Mouse (Mus musculus): ENCODE measurements around the gene Irak2. TPM values are rescaled to one million over a fixed set of nuclear protein-coding genes. Genes with fewer than 3 reads are reported as not detected.

The Irak2 gene
- total RNA-seq (2015) = 22.5 and 25.3 TPM in 2 replicates
- total RNA-seq (2017) = 63.1 and 83.2 TPM in 2 replicates

GRCm38 (mm10) chr6:113638302-113639040 is at the start of gene Irak2:
Irak2 (plus strand) TSS chr6:113638467.
- peak; percentile 100 for ATAC-seq (ENCODE audit: poor library complexity, severe bottlenecking)

GRCm38 (mm10) chr6:113592637-113593036 is 45.6 kb upstream of the Irak2 start:
- no peak for ATAC-seq (ENCODE audit: poor library complexity, severe bottlenecking)

GRCm38 (mm10) chr6:113597945-113598344 is 40.3 kb upstream of the Irak2 start:
- ATAC-seq (ENCODE audit: poor library complexity, severe bottlenecking) = no peak

- ATAC-seq (ENCODE audit: poor library complexity, severe bottlenecking) = no peak
Observed at GRCm38 (mm10) chr6:113599833-113600232, 38.4 kb upstream of the Irak2 start.

- no peak for ATAC-seq (ENCODE audit: poor library complexity, severe bottlenecking)
Observed at GRCm38 (mm10) chr6:113600543-113601139, 37.6 kb upstream of the Irak2 start, which contains the start of gene Fancd2os. Fancd2os (minus strand) TSS chr6:113600715.

- no peak for ATAC-seq (ENCODE audit: poor library complexity, severe bottlenecking)
Observed at GRCm38 (mm10) chr6:113602821-113603220, 35.4 kb upstream of the Irak2 start.

- no peak for ATAC-seq (ENCODE audit: poor library complexity, severe bottlenecking)
Observed at GRCm38 (mm10) chr6:113603993-113604392, 34.3 kb upstream of the Irak2 start.

- ATAC-seq (ENCODE audit: poor library complexity, severe bottlenecking) = peak; percentile 87
Observed at GRCm38 (mm10) chr6:113604432-113605223, 33.6 kb upstream of the Irak2 start, which contains the start of gene Brk1. Brk1 (plus strand) TSS chr6:113604772.

GRCm38 (mm10) chr6:113605224-113605545 is 33.1 kb upstream of the Irak2 start:
- ATAC-seq (ENCODE audit: poor library complexity, severe bottlenecking) = peak; percentile 33

- ATAC-seq (ENCODE audit: poor library complexity, severe bottlenecking) = no peak
Observed at GRCm38 (mm10) chr6:113608871-113609270, 29.4 kb upstream of the Irak2 start.

- ATAC-seq (ENCODE audit: poor library complexity, severe bottlenecking) = no peak
Observed at GRCm38 (mm10) chr6:113609293-113609692, 29.0 kb upstream of the Irak2 start.

GRCm38 (mm10) chr6:113612258-113612969 is 25.9 kb upstream of the Irak2 start:
- no peak for ATAC-seq (ENCODE audit: poor library complexity, severe bottlenecking)

GRCm38 (mm10) chr6:113614152-113614551 is 24.1 kb upstream of the Irak2 start:
- ATAC-seq (ENCODE audit: poor library complexity, severe bottlenecking) = no peak

GRCm38 (mm10) chr6:113614997-113615396 is 23.3 kb upstream of the Irak2 start:
- no peak for ATAC-seq (ENCODE audit: poor library complexity, severe bottlenecking)

GRCm38 (mm10) chr6:113615489-113615888 is 22.8 kb upstream of the Irak2 start:
- ATAC-seq (ENCODE audit: poor library complexity, severe bottlenecking) = no peak

- no peak for ATAC-seq (ENCODE audit: poor library complexity, severe bottlenecking)
Observed at GRCm38 (mm10) chr6:113623386-113623785, 14.9 kb upstream of the Irak2 start.

- peak; percentile 83 for ATAC-seq (ENCODE audit: poor library complexity, severe bottlenecking)
Observed at GRCm38 (mm10) chr6:113623941-113624751, 14.1 kb upstream of the Irak2 start, which contains the start of gene Vhl. Vhl (plus strand) TSS chr6:113623959.

GRCm38 (mm10) chr6:113624989-113625770 is 13.1 kb upstream of the Irak2 start:
- 0 out of 2 replicates have a peak, but pooled peaks have one; percentile 13 for ATAC-seq (ENCODE audit: poor library complexity, severe bottlenecking)

- ATAC-seq (ENCODE audit: poor library complexity, severe bottlenecking) = peak; percentile 77
Observed at GRCm38 (mm10) chr6:113630322-113630721, 7.9 kb upstream of the Irak2 start.
